Mouse (Mus musculus) liver, adult 2 months (tissue): ENCODE measurements at regions not wholly inside any gene's neighbourhood (a gene's known extent, or its start where the extent isn't known, plus 50 kb on each side); places are given as distances from the start of the nearest gene placed in this dataset.
"Not testable (repeated sequence)": the region's sequence is repeated elsewhere in the genome, so short reads cannot be mapped to it uniquely, and the experiment has no call there.

Source experiments
- DNase-seq: peaks from one replicate; pipeline ENCODE4 v3.0.0-alpha.2; 2011; ENCODE audit warnings: low read depth, low spot score; ENCODE audit errors: extremely low read depth
- H3K27ac ChIP-seq: fragments of 200-500 bp; replicated peaks from 2 replicates; pipeline ENCODE4 v1.5.1; 2012; ENCODE audit warnings: low read depth, mild to moderate bottlenecking, control low read depth, inconsistent platforms, low read length; ENCODE audit not compliant: insufficient read depth
- H3K27me3 ChIP-seq: fragments of 200-500 bp; 2 replicates; pipeline ENCODE4 v1.6.1; 2012; ENCODE audit warnings: mild to moderate bottlenecking, moderate library complexity, low read length, inconsistent platforms; ENCODE audit not compliant: control insufficient read depth, insufficient read depth
- H3K36me3 ChIP-seq: fragments of 200-500 bp; 2 replicates; pipeline ENCODE4 v1.6.1; 2012; ENCODE audit warnings: low read length, inconsistent platforms; ENCODE audit not compliant: control insufficient read depth, insufficient read depth
- H3K4me1 ChIP-seq: fragments of 200-500 bp; 2 replicates; pipeline ENCODE4 v1.6.1; 2011; ENCODE audit warnings: low read length; ENCODE audit not compliant: control insufficient read depth, insufficient read depth
- H3K4me3 ChIP-seq: fragments of 200-500 bp; 2 replicates; pipeline ENCODE4 v1.5.1; 2011; ENCODE audit warnings: low read depth, mild to moderate bottlenecking, control low read depth, low read length, moderate library complexity; ENCODE audit not compliant: insufficient read depth
- H3K79me2 ChIP-seq: fragments of 200-500 bp; 2 replicates; pipeline ENCODE4 v1.6.1; 2012; ENCODE audit warnings: inconsistent platforms, mild to moderate bottlenecking, low read length, moderate library complexity; ENCODE audit not compliant: control insufficient read depth, insufficient read depth
- H3K9ac ChIP-seq: fragments of 200-500 bp; 2 replicates; pipeline ENCODE4 v1.6.1; 2012; ENCODE audit warnings: low read depth, mild to moderate bottlenecking, control low read depth, inconsistent platforms, low read length
- CTCF ChIP-seq: fragments of 200-500 bp; IDR thresholded peaks from 2 replicates; pipeline ENCODE4 v1.5.1; 2011; ENCODE audit warnings: low read depth, low read length, control low read depth
- POLR2A ChIP-seq: fragments of 200-500 bp; IDR thresholded peaks from 2 replicates; pipeline ENCODE4 v1.6.1; 2011; ENCODE audit warnings: low read length, control low read depth; ENCODE audit not compliant: insufficient read depth; ENCODE audit errors: extremely low read depth
- WGBS: fragments of 180-500 bp; shearing (Covaris S2); methylation state at CpG from one replicate; pipeline ENCODE4 v1.1.7; 2018; 5-methylcytosine and 5-hydroxymethylcytosine counted together

GRCm38 (mm10) chr5:82024126-82024525 lies 1004.2 kb downstream of the Adgrl3 start:
- WGBS, result 53% methylated on average over 4 of the region's 4 CpGs
- TF ChIP-seq CTCF, result no peak
- TF ChIP-seq POLR2A, result no peak
- DNase-seq, result no peak
- H3K27me3 ChIP-seq, result no peaks in the 10 kb centered on the region
- H3K79me2 ChIP-seq, result no peaks in the 10 kb centered on the region
- no peaks in the 10 kb centered on the region for H3K4me1 ChIP-seq
- no peak overlapping the region for H3K9ac ChIP-seq
- H3K36me3 ChIP-seq, result no peaks in the 10 kb centered on the region
- H3K4me3 ChIP-seq, result no peak overlapping the region
- no peak overlapping the region for H3K27ac ChIP-seq

GRCm38 (mm10) chr5:82034776-82035175 lies 1014.8 kb downstream of the Adgrl3 start:
- Histone ChIP-seq H3K4me1 (no peaks in the 10 kb centered on the region), H3K27me3 (no peaks in the 10 kb centered on the region), H3K4me3 (no peak overlapping the region), H3K79me2 (no peaks in the 10 kb centered on the region), H3K27ac (no peak overlapping the region), H3K36me3 (no peaks in the 10 kb centered on the region), H3K9ac (no peak overlapping the region)
- DNase-seq, result no peak
- 84% methylated on average over 7 of the region's 7 CpGs for WGBS
- TF ChIP-seq CTCF, result no peak
- no peak for TF ChIP-seq POLR2A

DNA sequence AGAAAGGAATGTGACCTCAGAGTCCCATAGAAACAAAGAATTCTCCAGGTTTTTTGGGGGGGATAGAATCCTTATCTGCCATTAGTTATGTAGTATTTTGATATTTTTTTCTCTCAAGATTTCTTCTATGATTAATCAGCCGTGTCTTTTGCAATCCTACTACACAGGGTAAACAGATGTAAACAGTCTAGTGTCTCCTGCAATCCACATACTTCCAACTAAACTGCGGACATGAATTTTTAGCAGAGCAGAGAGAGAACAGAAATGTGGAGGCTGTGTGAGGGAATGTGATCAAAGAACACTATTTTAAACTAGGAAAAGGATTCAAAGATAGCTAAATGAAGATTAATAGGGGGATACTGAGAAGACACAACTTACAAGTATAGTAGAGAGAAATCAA lies 1026.2 kb downstream of the Adgrl3 start:
- H3K27ac ChIP-seq, result no peak overlapping the region
- 57% methylated on average over 2 of the region's 2 CpGs for WGBS
- DNase-seq, result no peak
- H3K36me3 ChIP-seq, result no peaks in the 10 kb centered on the region
- no peaks in the 10 kb centered on the region for H3K4me1 ChIP-seq
- no peaks in the 10 kb centered on the region for H3K79me2 ChIP-seq
- no peaks in the 10 kb centered on the region for H3K27me3 ChIP-seq
- H3K4me3 ChIP-seq, result no peak overlapping the region
- no peak for TF ChIP-seq POLR2A
- TF ChIP-seq CTCF, result no peak
- no peak overlapping the region for H3K9ac ChIP-seq

DNA sequence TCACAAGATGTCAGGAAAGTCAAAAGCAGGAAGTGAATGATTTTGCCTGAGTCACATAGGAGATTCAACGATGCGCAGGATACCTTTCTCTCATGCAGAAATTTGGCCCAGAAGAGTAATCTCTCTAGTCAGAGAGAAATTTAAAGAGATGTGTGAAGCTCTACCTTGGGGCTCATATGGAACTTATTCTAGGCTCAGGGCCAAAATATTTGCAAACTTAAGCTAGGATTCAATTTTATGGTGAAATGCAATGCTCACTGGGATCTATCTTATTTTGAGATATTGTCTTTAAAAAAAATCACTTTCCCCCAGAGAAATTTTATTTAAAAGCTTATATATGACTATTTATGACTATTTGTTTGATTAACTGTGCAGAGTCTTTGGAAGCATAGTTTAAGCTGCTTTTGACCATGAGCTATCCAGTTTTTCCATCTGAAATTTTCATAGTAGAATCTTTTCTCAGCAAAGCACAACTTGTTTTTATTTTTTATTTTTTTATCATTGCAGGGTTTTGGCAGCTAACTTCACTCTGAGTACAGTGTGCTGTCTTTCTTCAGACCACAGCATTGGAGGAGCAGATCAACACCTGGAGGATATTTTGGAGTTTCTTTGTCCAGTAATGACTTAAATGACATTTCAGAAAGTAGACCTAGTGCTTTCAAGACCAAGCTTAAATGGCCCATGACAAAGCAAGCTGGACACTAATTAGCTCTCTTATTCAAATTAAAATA lies 1039.3 kb downstream of the Adgrl3 start:
- Histone ChIP-seq H3K27ac (no peak overlapping the region), H3K9ac (no peak overlapping the region), H3K27me3 (no peaks in the 10 kb centered on the region), H3K4me3 (no peak overlapping the region), H3K79me2 (no peaks in the 10 kb centered on the region), H3K4me1 (no peaks in the 10 kb centered on the region), H3K36me3 (no peaks in the 10 kb centered on the region)
- DNase-seq, result no peak
- TF ChIP-seq CTCF (no peak), POLR2A (no peak)
- WGBS, result 94% methylated on average over 2 of the region's 2 CpGs

DNA sequence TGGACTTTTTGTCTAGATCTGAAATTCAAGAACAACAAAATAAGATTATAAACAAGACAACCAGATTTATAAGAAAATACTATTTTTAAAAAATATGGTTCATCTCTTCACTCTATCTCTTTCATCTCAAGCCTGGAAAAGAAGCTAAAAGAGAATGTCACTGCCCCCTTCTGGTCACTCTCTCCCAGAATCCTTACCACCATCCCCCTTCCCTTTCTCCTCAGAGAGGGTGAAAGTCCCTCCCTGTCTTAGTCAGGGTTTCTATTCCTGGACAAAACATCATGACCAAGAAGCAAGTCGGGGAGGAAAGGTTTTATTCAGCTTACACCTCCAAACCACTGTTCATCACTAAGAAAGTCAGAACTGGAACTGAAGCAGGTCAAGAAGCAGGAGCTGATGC lies 1040.7 kb downstream of the Adgrl3 start:
- WGBS, result 47% methylated on average over 1 of the region's 1 CpGs
- Histone ChIP-seq H3K79me2 (no peaks in the 10 kb centered on the region), H3K9ac (no peak overlapping the region), H3K4me3 (no peak overlapping the region), H3K36me3 (no peaks in the 10 kb centered on the region), H3K4me1 (no peaks in the 10 kb centered on the region), H3K27me3 (no peaks in the 10 kb centered on the region), H3K27ac (no peak overlapping the region)
- peak; percentile 5 for DNase-seq
- no peak for TF ChIP-seq CTCF
- TF ChIP-seq POLR2A, result no peak

GRCm38 (mm10) chr5:82069221-82069620 lies 1049.3 kb downstream of the Adgrl3 start:
- not testable (repeated sequence) for H3K27ac ChIP-seq, H3K4me3 ChIP-seq, H3K79me2 ChIP-seq, H3K9ac ChIP-seq, H3K4me1 ChIP-seq, H3K36me3 ChIP-seq, H3K27me3 ChIP-seq, DNase-seq
- WGBS, result 77% methylated on average over 13 of the region's 13 CpGs
